Mouse (Mus musculus) small intestine, adult 2 months (tissue): ENCODE data around the gene Rmi2. TPM values are rescaled to one million over a fixed set of nuclear protein-coding genes. Genes with fewer than 3 reads are reported as not detected.

Experiments used
- H3K27ac ChIP-seq: fragments of 200-500 bp; 2 replicates; pipeline ENCODE4 v1.5.1; 2012; ENCODE audit warnings: low read depth, low read length, control low read depth, inconsistent platforms; ENCODE audit not compliant: insufficient read depth
- H3K27me3 ChIP-seq: fragments of 200-500 bp; 2 replicates; pipeline ENCODE4 v1.6.1; 2012; ENCODE audit warnings: mild to moderate bottlenecking, moderate library complexity, low read length, inconsistent platforms; ENCODE audit not compliant: control insufficient read depth, insufficient read depth
- H3K36me3 ChIP-seq: fragments of 200-500 bp; 2 replicates; pipeline ENCODE4 v1.6.1; 2012; ENCODE audit warnings: mild to moderate bottlenecking, low read length, control low read depth, inconsistent platforms; ENCODE audit not compliant: control insufficient read depth, insufficient read depth
- H3K4me1 ChIP-seq: fragments of 200-500 bp; 2 replicates; pipeline ENCODE4 v1.6.1; 2012; ENCODE audit warnings: low read length, inconsistent platforms, mixed read lengths; ENCODE audit not compliant: control insufficient read depth, insufficient read depth, insufficient read length
- H3K4me3 ChIP-seq: fragments of 200-500 bp; 2 replicates; pipeline ENCODE4 v1.5.1; 2012; ENCODE audit warnings: low read depth, mild to moderate bottlenecking, control low read depth, inconsistent platforms, low read length, moderate library complexity
- CTCF ChIP-seq: fragments of 200-500 bp; IDR thresholded peaks from 2 replicates; pipeline ENCODE4 v1.5.1; 2012; ENCODE audit warnings: low read depth, mild to moderate bottlenecking, control low read depth, inconsistent platforms, low read length, moderate library complexity, mixed read lengths; ENCODE audit not compliant: insufficient replicate concordance, insufficient read length; ENCODE audit errors: extremely low read depth
- POLR2A ChIP-seq: fragments of 200-500 bp; IDR thresholded peaks from 2 replicates; pipeline ENCODE4 v1.6.1; 2012; ENCODE audit warnings: low read depth, mild to moderate bottlenecking, control low read depth, inconsistent platforms, low read length, moderate library complexity
- WGBS: fragments of 180-500 bp; shearing (Covaris S2); methylation state at CpG from one replicate; pipeline ENCODE4 v1.1.7; 2018; 5-methylcytosine and 5-hydroxymethylcytosine counted together
- polyA plus RNA-seq: library from polyadenylated mRNA; depleted of rRNA; stranded (reverse); fragments of >200 nt; gene quantifications from 2 replicates; pipeline ENCODE4 v1.2.3, GENCODE M21; 2012

The Rmi2 gene
- polyA plus RNA-seq, 1 experiment = 8.4 TPM

GRCm38 (mm10) chr16:10901956-10902355 lies 67.1 kb downstream of the Rmi2 start:
- TF ChIP-seq POLR2A (no peak), CTCF (no peak)
- Histone ChIP-seq H3K36me3 (no peaks in the 10 kb centered on the region), H3K27me3 (no peaks in the 10 kb centered on the region), H3K27ac (no peak overlapping the region), H3K4me3 (no peak overlapping the region), H3K4me1 (peaks cover 5% of the 10 kb centered on the region; the same call in 1 of the 2 replicates)
- WGBS = 54% methylated on average over 2 of the region's 2 CpGs

DNA sequence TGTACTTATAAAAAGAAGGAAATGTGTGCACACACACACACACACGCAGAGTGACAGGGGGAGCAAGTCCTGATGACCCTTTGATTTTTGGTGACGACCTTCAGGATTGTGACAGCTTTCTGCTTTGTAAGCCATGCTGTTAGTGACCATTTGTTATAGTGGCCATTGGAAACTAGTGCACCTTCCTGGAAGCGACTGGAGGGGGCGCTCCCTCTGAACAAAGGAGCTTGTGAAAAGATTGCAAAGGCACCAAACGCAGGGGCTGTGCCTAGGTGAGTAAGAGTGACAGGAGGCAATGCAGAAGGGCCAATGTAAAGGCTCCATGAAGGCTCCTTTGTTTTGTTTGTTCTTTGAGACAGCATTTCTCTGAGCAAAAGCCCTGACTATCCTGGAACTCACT lies 68.0 kb downstream of the Rmi2 start:
- WGBS = 76% methylated on average over 5 of the region's 5 CpGs
- no peak for TF ChIP-seq POLR2A
- TF ChIP-seq CTCF = peak; percentile 15; the same call in 1 of the 2 replicates
- H3K36me3 ChIP-seq = no peaks in the 10 kb centered on the region
- H3K4me3 ChIP-seq = no peak overlapping the region
- H3K4me1 ChIP-seq = peaks cover 5% of the 10 kb centered on the region; the same call in 1 of the 2 replicates
- no peaks in the 10 kb centered on the region for H3K27me3 ChIP-seq
- H3K27ac ChIP-seq = no peak overlapping the region

DNA sequence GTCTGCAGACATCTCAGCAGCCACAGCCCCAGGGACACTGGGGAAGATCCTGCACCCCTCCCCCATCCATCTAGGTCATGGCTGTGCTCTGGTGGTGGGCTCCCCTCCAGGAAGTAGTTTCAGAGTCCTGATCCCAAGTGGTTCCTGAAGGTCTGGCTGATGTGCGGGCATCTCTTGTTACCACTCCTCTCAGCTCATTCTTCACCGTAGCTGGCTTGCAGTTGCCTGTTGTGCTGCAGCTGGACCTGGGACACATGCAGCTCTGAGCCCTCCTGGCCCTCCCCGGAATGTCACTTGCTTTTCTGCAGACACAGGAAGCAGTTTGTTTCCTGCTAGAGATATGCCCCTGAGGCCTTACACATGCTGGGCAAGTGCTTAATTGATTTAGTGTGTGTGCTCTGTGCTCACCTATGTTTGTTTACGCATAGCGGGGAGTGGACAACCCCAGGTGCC lies 70.8 kb downstream of the Rmi2 start:
- H3K27ac ChIP-seq = 0 out of 2 replicates have a peak overlapping the region, but pooled peaks have one; percentile 11
- no peak overlapping the region for H3K4me3 ChIP-seq
- no peaks in the 10 kb centered on the region for H3K36me3 ChIP-seq
- TF ChIP-seq CTCF (no peak), POLR2A (no peak)
- H3K4me1 ChIP-seq = peaks cover 5% of the 10 kb centered on the region; the same call in 1 of the 2 replicates
- 27% methylated on average over 5 of the region's 5 CpGs for WGBS
- no peaks in the 10 kb centered on the region for H3K27me3 ChIP-seq

DNA sequence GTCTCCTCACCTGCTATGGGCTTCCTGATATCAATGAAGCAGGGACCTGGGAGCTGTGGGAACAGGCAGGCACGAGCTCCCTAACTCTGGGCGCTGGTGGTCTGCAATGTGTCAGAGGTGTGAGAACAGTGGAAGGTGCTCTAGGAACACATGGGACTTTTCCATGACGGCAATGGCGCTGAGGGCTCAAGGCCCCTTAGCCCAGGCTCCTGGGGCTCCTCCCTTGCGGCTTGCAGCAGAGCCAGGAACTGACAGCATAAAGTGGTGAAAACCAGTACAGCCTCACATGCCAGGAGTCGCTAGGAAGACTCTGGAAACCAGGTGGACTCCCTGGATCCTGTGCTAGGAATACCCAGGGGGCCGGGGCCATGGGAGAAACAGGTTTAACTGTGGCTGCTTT lies 75.7 kb downstream of the Rmi2 start:
- H3K4me1 ChIP-seq = peaks cover 2% of the 10 kb centered on the region; the same call in 1 of the 2 replicates
- WGBS = 88% methylated on average over 7 of the region's 7 CpGs
- TF ChIP-seq POLR2A = no peak
- no peaks in the 10 kb centered on the region for H3K36me3 ChIP-seq
- H3K27me3 ChIP-seq = no peaks in the 10 kb centered on the region
- H3K27ac ChIP-seq = no peak overlapping the region
- H3K4me3 ChIP-seq = no peak overlapping the region

DNA sequence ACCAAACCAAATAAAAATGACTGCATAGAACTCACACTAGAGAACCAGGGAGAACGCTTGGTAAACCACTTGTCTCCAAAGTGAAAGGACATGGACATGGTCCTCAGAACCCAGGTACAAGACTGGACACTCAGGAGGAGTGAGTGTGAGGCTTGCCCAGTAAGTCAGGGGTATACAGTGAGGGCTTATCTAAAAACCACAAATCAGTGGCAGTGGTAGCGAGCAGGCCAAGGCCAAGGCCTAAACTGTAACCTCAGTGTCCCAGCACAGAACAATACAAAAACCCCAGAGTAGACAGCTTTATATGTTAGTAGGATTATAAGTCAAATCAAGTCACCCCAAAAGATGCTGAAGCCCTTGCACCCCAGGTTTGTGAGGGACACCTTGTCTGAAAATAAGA lies 76.2 kb downstream of the Rmi2 start:
- no peaks in the 10 kb centered on the region for H3K36me3 ChIP-seq
- 93% methylated on average over 2 of the region's 2 CpGs for WGBS
- H3K27me3 ChIP-seq = no peaks in the 10 kb centered on the region
- no peak overlapping the region for H3K27ac ChIP-seq
- H3K4me3 ChIP-seq = no peak overlapping the region
- TF ChIP-seq CTCF = no peak
- no peak for TF ChIP-seq POLR2A
- no peaks in the 10 kb centered on the region for H3K4me1 ChIP-seq

DNA sequence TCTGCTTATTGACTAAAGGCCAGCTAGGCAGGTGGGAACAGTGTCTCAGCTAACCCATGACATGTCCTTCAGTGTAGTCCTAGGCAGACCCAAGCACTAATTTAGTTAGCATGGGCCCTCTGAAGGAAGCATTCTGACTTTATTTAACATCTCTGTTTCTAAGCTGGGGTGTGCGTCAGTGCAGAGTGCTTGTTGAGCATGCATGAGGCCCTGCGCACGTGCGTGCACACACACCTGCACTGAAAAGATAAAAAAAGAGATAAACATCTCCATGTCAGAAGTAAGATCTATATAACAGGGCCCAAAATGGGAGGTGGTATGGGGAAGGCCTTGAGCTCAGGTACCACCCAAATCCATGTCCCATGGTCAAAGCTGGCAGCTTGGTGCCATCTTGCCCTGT lies 80.2 kb downstream of the Rmi2 start:
- Histone ChIP-seq H3K27me3 (no peaks in the 10 kb centered on the region), H3K36me3 (no peaks in the 10 kb centered on the region), H3K4me3 (no peak overlapping the region), H3K27ac (no peak overlapping the region), H3K4me1 (no peaks in the 10 kb centered on the region)
- 98% methylated on average over 4 of the region's 4 CpGs for WGBS
- TF ChIP-seq CTCF = no peak
- TF ChIP-seq POLR2A = no peak

- 80% methylated on average over 3 of the region's 3 CpGs for WGBS
- Histone ChIP-seq H3K27ac (no peak overlapping the region), H3K36me3 (no peaks in the 10 kb centered on the region), H3K4me3 (no peak overlapping the region), H3K27me3 (no peaks in the 10 kb centered on the region), H3K4me1 (no peaks in the 10 kb centered on the region)
- no peak for TF ChIP-seq CTCF
- TF ChIP-seq POLR2A = no peak
Observed at GRCm38 (mm10) chr16:10916271-10916670, 81.4 kb downstream of the Rmi2 start.

DNA sequence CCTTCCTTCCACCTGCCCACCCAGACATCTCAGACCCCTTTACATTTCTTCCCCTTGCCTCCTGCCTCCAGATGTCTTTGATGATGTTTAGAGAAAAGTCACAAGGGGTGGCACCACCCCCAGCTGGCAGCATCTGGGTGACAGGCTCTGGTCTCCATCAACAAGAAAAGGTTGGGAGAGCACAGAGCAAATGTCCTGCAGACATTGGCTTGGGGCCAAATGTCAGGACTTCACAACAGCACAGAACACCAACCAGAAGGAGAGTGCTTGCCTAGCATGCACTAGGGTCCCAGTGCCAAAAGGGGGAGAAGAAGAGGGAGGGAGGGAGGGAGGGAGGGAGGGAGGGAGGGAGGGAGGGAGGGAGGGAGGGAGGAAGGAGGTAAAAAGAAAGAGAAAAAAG lies 85.0 kb downstream of the Rmi2 start:
- Histone ChIP-seq H3K4me1 (no peaks in the 10 kb centered on the region), H3K36me3 (no peaks in the 10 kb centered on the region), H3K27ac (no peak overlapping the region), H3K4me3 (no peak overlapping the region), H3K27me3 (no peaks in the 10 kb centered on the region)
- TF ChIP-seq POLR2A (no peak), CTCF (no peak)
